Mouse (Mus musculus) hindbrain, embryonic 10.5 days (tissue): ENCODE results near the gene Bcl6. TPM values are rescaled to one million over a fixed set of nuclear protein-coding genes. Genes with fewer than 3 reads are reported as not detected.

Source experiments
- DNase-seq: peaks from one replicate; pipeline ENCODE4 v3.0.0-alpha.2; 2017; ENCODE audit warnings: low spot score
- H3K27ac ChIP-seq: fragments of 300-500 bp; sonication (generic); 2 replicates; pipeline ENCODE4 v1.5.1; 2016; ENCODE audit warnings: mild to moderate bottlenecking, moderate library complexity
- H3K27me3 ChIP-seq: fragments of 300-500 bp; sonication (generic); 2 replicates; pipeline ENCODE4 v1.6.1; 2016; ENCODE audit warnings: mild to moderate bottlenecking; ENCODE audit not compliant: poor library complexity, insufficient read depth, severe bottlenecking
- H3K36me3 ChIP-seq: fragments of 300-500 bp; sonication (generic); 2 replicates; pipeline ENCODE4 v1.6.1; 2016; ENCODE audit warnings: mild to moderate bottlenecking, moderate library complexity
- H3K4me1 ChIP-seq: fragments of 300-500 bp; sonication (generic); replicated peaks from 2 replicates; pipeline ENCODE4 v1.6.1; 2016; ENCODE audit warnings: mild to moderate bottlenecking
- H3K4me3 ChIP-seq: fragments of 300-500 bp; sonication (generic); 2 replicates; pipeline ENCODE4 v1.5.1; 2016; ENCODE audit warnings: mild to moderate bottlenecking, moderate library complexity
- H3K9me3 ChIP-seq: fragments of 300-500 bp; sonication (generic); 2 replicates; pipeline ENCODE4 v1.6.1; 2016; ENCODE audit warnings: mild to moderate bottlenecking, moderate library complexity
- WGBS: fragments of 180-500 bp; shearing (Covaris S2); methylation state at CpG from one replicate; pipeline ENCODE4 v1.1.7; 2016; 5-methylcytosine and 5-hydroxymethylcytosine counted together
- polyA plus RNA-seq: library from polyadenylated mRNA; unstranded; fragments of >200 nt; fragmentation: Nextera tagmentation; extraction: Ambion mirVana; gene quantifications from 2 replicates; pipeline ENCODE4 v1.2.1, GENCODE M21; 2016

Gene Bcl6
- polyA plus RNA-seq, 1 experiment from 2014 or later = 0.16 TPM

DNA sequence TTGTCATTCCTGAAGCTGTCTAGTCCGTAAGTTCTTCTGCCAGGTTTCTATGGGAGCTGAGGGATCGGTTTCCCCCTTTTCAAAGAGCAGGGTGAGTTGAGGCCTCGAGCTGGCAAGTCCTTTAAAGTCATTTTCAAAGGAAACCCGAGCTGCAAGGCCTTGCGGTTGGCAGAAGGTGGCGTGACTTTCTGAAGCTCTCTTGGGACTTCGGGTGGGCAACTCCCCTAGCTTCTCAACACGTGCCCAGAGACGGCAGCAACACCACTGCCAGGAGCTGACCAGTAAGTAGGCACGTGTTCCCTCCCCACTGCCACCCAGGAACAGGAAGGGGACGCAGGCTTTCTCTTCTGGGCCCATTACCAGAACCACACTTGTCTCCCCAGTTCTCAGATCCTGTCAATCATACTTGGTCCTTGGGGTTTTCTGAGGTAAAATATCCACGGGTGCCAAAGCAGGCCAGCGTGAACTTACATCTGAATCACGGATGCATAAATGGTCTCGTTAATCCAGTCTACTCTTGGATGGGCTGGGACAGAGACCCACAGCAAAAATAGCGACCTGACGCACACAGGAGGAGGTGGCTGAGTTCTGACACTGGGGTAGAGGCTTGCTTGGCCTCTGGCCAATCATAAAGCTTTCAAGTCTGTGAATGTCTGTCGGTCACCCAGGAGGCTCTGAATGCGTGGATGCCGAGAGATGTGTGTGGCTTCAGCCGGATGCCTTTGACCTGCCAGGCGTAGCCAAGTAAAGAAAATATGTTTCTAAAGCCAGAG, 24.6 kb downstream of the Bcl6 start:
- 72% methylated on average over 22 of the region's 22 CpGs for WGBS
- H3K4me3 ChIP-seq = no peak overlapping the region
- peaks cover 5% of the 10 kb centered on the region; the same call in 1 of the 2 replicates for H3K4me1 ChIP-seq
- no peaks in the 10 kb centered on the region for H3K9me3 ChIP-seq
- H3K27me3 ChIP-seq = no peaks in the 10 kb centered on the region
- H3K27ac ChIP-seq = no peak overlapping the region
- DNase-seq = no peak
- H3K36me3 ChIP-seq = no peaks in the 10 kb centered on the region

- Histone ChIP-seq H3K4me3 (no peak overlapping the region), H3K27me3 (no peaks in the 10 kb centered on the region), H3K4me1 (peaks cover 5% of the 10 kb centered on the region; the same call in 1 of the 2 replicates), H3K36me3 (no peaks in the 10 kb centered on the region), H3K27ac (no peak overlapping the region), H3K9me3 (no peaks in the 10 kb centered on the region)
- no peak for DNase-seq
- WGBS = 86% methylated on average over 2 of the region's 2 CpGs
Observed at GRCm38 (mm10) chr16:23962401-23962800, 26.3 kb downstream of the Bcl6 start.

DNA sequence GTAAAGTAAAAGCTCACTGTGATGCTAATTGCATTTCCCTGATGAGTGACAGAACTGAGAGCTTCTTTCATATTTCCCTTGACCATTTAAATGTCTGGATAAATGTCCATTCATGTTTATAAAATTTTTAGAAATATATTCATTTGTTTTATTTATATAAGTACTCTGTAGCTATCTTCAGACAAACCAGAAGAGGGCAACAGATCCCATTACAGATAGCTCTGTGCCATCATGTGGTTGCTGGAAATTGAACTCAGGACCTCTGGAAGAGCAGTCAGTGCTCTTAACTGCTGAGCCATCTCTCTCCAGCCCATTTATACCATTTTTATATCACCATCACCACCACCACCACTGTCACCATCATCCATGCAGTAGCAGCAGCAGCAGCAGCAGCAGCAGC, 29.7 kb downstream of the Bcl6 start:
- no peaks in the 10 kb centered on the region for H3K9me3 ChIP-seq
- no peaks in the 10 kb centered on the region for H3K27me3 ChIP-seq
- H3K4me3 ChIP-seq = no peak overlapping the region
- H3K36me3 ChIP-seq = no peaks in the 10 kb centered on the region
- 0 out of 2 replicates have a peak, but pooled peaks cover 3% of the 10 kb centered on the region for H3K4me1 ChIP-seq
- no peak overlapping the region for H3K27ac ChIP-seq
- DNase-seq = no peak

DNA sequence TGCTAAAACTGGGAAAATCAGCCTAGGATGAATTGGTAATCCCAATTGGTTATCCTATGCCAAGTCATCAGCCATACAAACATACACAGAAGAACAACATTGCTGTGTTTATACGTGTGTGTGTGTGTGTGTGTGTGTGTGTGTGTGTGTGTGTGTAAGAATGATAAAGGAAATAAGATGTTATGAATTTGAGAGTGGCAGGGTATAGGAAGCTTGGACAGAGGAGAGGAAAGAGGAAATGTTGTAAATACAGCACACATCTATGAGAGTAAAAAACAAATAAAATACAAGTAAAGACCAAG, 34.7 kb downstream of the Bcl6 start:
- no peak overlapping the region for H3K27ac ChIP-seq
- no peak for DNase-seq
- no peak overlapping the region for H3K4me3 ChIP-seq
- no peaks in the 10 kb centered on the region for H3K4me1 ChIP-seq
- 8% methylated on average over 1 of the region's 1 CpGs for WGBS
- H3K9me3 ChIP-seq = no peaks in the 10 kb centered on the region
- H3K27me3 ChIP-seq = no peaks in the 10 kb centered on the region
- no peaks in the 10 kb centered on the region for H3K36me3 ChIP-seq

GRCm38 (mm10) chr16:23953189-23953958, 35.3 kb downstream of the Bcl6 start:
- 56% methylated on average over 11 of the region's 11 CpGs for WGBS
- Histone ChIP-seq H3K27ac (no peak overlapping the region), H3K27me3 (no peaks in the 10 kb centered on the region), H3K9me3 (no peaks in the 10 kb centered on the region), H3K4me3 (no peak overlapping the region), H3K36me3 (no peaks in the 10 kb centered on the region), H3K4me1 (no peaks in the 10 kb centered on the region)
- peak; percentile 61 for DNase-seq

GRCm38 (mm10) chr16:23952101-23952727, 36.4 kb downstream of the Bcl6 start:
- Histone ChIP-seq H3K4me3 (no peak overlapping the region), H3K27me3 (no peaks in the 10 kb centered on the region), H3K9me3 (no peaks in the 10 kb centered on the region), H3K4me1 (no peaks in the 10 kb centered on the region), H3K36me3 (no peaks in the 10 kb centered on the region), H3K27ac (no peak overlapping the region)
- 64% methylated on average over 4 of the region's 4 CpGs for WGBS
- no peak for DNase-seq

GRCm38 (mm10) chr16:23947654-23948053, 41.0 kb downstream of the Bcl6 start:
- H3K9me3 ChIP-seq = no peaks in the 10 kb centered on the region
- no peak overlapping the region for H3K27ac ChIP-seq
- no peak overlapping the region for H3K4me3 ChIP-seq
- H3K27me3 ChIP-seq = no peaks in the 10 kb centered on the region
- no peaks in the 10 kb centered on the region for H3K4me1 ChIP-seq
- 91% methylated on average over 6 of the region's 6 CpGs for WGBS
- H3K36me3 ChIP-seq = no peaks in the 10 kb centered on the region
- no peak for DNase-seq

- Histone ChIP-seq H3K27me3 (no peaks in the 10 kb centered on the region), H3K4me1 (no peaks in the 10 kb centered on the region), H3K36me3 (no peaks in the 10 kb centered on the region), H3K9me3 (no peaks in the 10 kb centered on the region), H3K4me3 (no peak overlapping the region), H3K27ac (no peak overlapping the region)
- 76% methylated on average over 3 of the region's 3 CpGs for WGBS
- DNase-seq = no peak
Observed at GRCm38 (mm10) chr16:23944801-23945200, 43.9 kb downstream of the Bcl6 start.

DNA sequence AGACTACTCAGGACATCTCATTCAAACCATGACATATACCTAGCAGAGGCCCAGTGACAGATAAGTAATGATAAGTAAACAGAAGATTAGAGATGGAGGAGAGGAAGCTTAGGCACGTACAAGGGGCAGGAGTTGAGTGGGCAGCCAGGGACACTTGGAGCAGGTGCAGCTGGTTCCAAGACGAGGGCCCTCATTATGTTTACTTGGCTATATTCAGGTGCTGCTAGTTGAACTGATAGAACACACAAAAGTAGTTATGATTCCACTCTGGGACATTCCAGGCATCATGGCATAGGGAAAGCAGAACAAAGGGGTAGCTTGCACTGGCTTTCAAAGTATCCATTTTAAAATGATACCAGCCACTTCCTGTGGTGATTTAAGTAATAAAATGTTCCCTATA, 54.3 kb downstream of the Bcl6 start:
- H3K36me3 ChIP-seq = no peaks in the 10 kb centered on the region
- H3K27ac ChIP-seq = no peak overlapping the region
- no peaks in the 10 kb centered on the region for H3K4me1 ChIP-seq
- H3K27me3 ChIP-seq = no peaks in the 10 kb centered on the region
- DNase-seq = no peak
- H3K9me3 ChIP-seq = no peaks in the 10 kb centered on the region
- WGBS = 90% methylated on average over 2 of the region's 2 CpGs
- no peak overlapping the region for H3K4me3 ChIP-seq

DNA sequence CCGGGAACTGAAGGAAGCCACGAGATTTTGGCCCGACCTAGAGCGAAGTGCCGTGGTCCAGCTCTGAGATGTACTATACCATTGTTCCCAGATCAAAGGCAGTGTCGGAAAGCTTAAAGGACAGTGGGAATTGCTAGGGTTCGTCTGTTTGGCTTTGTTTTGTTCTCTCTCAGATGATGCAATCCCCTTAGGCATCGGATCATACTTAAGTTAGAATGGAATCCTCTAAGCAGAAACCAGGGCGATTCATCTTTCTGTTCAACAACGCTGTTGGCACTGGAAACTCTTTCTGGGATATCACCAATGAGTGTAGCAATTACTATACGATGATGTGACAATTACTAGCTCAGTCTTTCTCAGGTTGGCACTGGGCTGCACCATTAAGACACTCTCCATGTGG, 56.4 kb downstream of the Bcl6 start, which contains the start of gene Rtp2:
Rtp2 (minus strand) TSS at position 101 of the 400 bp plus-strand sequence.
- no peak within 1 kb of the TSS for H3K27ac ChIP-seq
- no peaks in the 10 kb centered on the region for H3K9me3 ChIP-seq
- H3K27me3 ChIP-seq = no peaks in the 10 kb centered on the region
- no peak for DNase-seq
- 77% methylated on average over 11 of the region's 11 CpGs for WGBS
- no peaks in the 10 kb centered on the region for H3K36me3 ChIP-seq
- no peaks in the 10 kb centered on the region for H3K4me1 ChIP-seq
- no peak within 1 kb of the TSS for H3K4me3 ChIP-seq

GRCm38 (mm10) chr16:23931275-23931674, 57.4 kb downstream of the Bcl6 start:
- no peak for DNase-seq
- Histone ChIP-seq H3K9me3 (no peaks in the 10 kb centered on the region), H3K4me1 (no peaks in the 10 kb centered on the region), H3K36me3 (no peaks in the 10 kb centered on the region), H3K27me3 (no peaks in the 10 kb centered on the region), H3K4me3 (no peak overlapping the region), H3K27ac (no peak overlapping the region)
- 82% methylated on average over 18 of the region's 18 CpGs for WGBS

- 86% methylated on average over 3 of the region's 3 CpGs for WGBS
- Histone ChIP-seq H3K4me1 (no peaks in the 10 kb centered on the region), H3K9me3 (no peaks in the 10 kb centered on the region), H3K36me3 (no peaks in the 10 kb centered on the region), H3K4me3 (no peak overlapping the region), H3K27me3 (no peaks in the 10 kb centered on the region), H3K27ac (no peak overlapping the region)
- no peak for DNase-seq
Observed at GRCm38 (mm10) chr16:23930426-23931073, 58.1 kb downstream of the Bcl6 start.
